Mouse (Mus musculus): ENCODE results near the gene Hnrnpul2.
"Not testable (repeated sequence)": the region's sequence is repeated elsewhere in the genome, so short reads cannot be mapped to it uniquely, and the experiment has no call there.

The Hnrnpul2 gene

DNA sequence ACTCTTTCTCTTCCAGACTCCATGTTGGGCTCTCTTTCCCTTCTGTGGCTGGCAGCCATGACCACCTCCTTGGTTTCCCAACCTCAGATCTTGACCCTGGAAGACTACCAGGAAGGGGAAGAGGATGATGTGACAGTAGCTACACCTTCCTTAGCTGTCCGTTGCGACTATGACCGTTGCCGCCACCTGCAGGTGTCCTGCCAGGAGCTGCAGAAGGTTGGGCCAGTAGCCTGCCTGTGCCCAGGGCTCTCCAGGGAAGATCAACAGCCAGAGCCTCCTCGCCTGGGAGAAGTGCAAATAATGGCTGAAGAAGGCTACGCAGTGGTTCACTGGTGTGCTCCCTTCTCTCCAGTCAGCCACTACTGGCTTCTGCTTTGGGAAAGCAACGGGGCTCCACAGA is 31.8 kb downstream of the Hnrnpul2 start:
- no peak for DNase-seq (ENCODE audit: low read depth, low spot score)

GRCm38 (mm10) chr19:8852236-8852928 is 32.6 kb downstream of the Hnrnpul2 start:
- DNase-seq (ENCODE audit: low read depth, low spot score): no peak

GRCm38 (mm10) chr19:8853117-8853516 is 33.3 kb downstream of the Hnrnpul2 start:
- DNase-seq (ENCODE audit: low read depth, low spot score): no peak

DNA sequence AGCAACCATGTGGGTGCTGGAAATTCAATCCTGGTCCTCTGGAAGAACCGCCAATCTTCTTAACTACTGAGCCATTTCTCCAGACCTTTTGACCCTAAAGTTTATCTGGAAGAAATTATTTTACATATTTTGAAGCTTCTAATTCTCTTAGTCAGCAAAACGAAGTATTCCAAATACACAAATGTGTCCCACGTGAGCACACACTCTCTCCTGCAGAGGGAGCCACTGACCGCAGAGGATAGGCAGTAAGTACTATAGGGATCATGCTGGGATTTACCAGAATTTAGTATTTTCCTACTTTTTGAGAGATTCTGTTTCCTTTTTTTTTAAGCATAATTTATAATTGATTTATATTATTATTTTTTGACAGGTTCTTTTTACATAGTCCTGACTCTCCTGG is 37.9 kb downstream of the Hnrnpul2 start:
- no peak for DNase-seq (ENCODE audit: low read depth, low spot score)

DNA sequence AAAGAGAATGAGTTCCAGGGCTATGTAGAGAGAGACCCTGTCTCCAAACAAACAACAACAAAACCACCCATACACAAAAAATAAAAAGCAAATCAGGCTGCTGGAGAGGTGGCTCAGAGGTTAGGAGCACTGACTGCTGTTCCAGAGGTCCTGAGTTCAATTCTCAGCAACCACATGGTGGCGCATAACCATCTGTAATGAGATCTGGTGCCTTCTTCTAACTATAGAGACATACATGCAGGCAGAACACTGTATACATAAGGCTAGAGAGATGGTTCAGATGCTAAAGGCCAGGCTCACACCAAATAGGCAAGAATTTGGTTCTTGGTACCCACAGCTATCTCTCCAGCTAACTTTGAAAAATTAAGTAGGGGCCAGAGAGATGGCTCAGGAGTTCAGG is 39.2 kb downstream of the Hnrnpul2 start:
- no peak for DNase-seq (ENCODE audit: low read depth, low spot score)

- DNase-seq (ENCODE audit: low read depth, low spot score): no peak
Observed at GRCm38 (mm10) chr19:8864265-8864664, 44.5 kb downstream of the Hnrnpul2 start.

DNA sequence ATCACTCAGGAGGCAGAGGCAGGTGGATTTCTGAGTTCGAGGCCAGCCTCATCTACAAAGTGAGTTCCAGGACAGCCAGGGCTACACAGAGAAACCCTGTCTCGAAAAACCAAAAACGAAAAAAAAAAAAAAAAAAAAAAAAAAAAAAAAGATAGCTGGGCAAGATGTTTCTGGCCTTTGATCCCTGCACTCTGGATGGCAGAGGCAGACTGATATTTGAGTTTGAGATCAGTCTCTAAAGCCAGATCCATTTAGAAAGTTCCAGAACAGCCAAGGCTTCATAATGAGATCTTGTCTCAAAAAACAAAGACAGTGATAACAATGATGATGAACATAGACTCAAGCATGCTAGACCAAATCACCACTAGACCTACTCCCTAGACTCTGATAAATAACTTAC is 50.6 kb downstream of the Hnrnpul2 start:
- not testable (repeated sequence) for DNase-seq (ENCODE audit: low read depth, low spot score)

DNA sequence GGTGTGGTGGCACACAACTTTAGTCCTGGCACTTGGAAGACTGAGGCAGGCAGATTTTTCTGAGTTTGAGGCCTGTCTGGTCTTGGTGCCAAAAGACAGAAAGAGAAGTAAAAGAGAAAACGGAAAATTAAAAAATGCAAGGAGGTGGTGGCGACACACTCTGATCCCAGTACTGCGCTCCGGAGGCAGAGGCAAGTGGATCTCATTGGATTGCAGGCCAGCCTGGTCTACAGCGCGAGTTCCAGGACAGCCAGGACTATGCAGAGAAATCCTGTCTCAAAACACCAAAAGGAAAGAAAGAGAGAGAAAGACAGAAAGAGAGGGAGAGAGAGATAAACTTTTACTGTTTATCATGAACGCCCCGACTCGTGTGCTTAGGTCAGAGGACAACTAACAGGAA is 51.0 kb downstream of the Hnrnpul2 start:
- no peak for DNase-seq (ENCODE audit: low read depth, low spot score)

- DNase-seq (ENCODE audit: low read depth, low spot score): peak; percentile 92
Observed at GRCm38 (mm10) chr19:8871267-8872186, 51.7 kb downstream of the Hnrnpul2 start, which contains the start of gene Ubxn1. Gene Ubxn1 (plus strand): TSS chr19:8871496.

DNA sequence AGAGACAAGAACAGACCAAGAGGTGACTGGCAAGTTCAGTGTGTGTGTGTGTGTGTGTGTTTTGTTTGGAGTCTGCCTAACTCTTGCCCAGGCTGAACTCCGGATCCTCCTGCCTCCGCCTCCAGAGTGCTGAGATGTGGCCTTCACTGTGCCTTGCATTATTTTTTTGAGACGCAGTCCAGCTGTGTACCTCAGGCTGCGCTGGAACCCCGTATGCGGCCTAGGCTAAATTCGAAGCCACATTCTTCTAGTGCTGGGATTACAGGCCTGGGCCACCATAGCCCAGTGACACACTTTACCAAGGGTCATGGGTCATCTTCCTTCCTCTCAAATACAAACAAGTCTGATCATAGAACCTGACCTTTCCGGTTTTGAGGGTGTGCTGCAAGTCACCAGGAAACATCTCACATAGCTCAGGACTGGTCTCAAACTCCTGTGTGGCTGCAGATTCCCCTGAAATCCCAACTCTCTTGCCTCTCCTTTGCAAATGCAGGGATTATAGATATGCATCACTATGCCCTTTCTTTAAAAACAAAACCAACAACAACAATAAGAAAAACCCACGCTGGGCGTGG is 52.5 kb downstream of the Hnrnpul2 start:
- DNase-seq (ENCODE audit: low read depth, low spot score): no peak

- no peak for DNase-seq (ENCODE audit: low read depth, low spot score)
Observed at GRCm38 (mm10) chr19:8875031-8875430, 55.2 kb downstream of the Hnrnpul2 start.

DNA sequence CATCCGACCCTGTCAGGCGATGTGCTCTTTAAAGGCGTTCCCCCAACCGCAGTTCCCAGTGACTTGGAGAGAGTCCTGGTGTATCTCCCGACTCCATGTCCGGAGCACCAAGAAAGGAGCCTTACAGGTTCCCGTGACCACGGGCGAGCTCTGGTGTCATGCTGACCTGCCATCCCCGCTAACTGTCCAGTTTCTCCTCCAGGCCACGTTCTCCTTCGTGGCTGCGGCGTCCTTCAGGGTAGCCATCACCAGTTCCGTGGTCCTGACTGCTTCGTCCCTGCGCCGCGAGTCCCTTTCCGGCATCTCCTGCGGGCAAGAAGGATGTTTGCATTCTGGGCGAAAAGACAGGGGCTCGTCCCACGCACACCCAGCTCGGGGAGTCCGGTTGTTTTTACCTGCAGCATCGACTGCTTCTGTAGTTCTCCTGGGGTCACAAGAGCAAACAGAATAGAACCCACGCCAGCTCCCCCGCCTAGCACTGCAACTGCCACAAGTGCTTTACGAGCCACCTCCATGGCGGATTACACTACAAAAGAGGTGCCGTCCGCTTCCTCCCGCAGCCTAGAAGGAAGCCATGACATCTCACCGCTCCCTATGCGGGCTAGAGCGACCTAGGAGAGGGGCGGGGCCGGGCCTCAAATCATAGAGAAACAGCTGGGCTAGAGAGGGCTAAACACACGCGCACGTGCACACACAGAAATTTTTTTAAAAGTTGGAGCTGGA is 60.7 kb downstream of the Hnrnpul2 start, which contains the start of gene Uqcc3:
TSS of gene Uqcc3 (minus strand) at position 613 of the 723 bp plus-strand sequence.
- DNase-seq (ENCODE audit: low read depth, low spot score): peak; percentile 80

- no peak for DNase-seq (ENCODE audit: low read depth, low spot score)
Observed at GRCm38 (mm10) chr19:8881034-8881392, 61.2 kb downstream of the Hnrnpul2 start.

DNA sequence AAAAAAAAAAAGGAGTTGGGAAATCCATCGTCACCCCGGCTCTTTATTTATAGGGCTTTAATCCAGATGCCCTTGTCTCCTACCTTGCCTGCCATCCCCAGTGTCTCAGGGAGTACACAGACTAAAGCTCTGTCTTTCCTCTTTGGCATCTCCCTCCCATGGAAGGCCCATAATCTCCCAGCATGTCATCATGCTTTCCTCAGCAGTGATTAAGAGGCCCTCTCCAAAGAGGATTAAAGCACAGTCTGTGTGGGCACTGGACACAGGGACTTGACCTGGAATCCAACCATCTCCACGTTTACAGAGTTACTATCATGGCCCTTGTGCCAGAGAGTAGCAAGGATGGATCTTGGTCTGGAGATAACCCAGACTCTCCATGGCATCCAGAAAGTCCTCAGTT is 63.8 kb downstream of the Hnrnpul2 start, which contains the start of the genes Lbhd1 and Gm49403:
TSS of gene Lbhd1 (plus strand) at position 117 of the 400 bp plus-strand sequence.
TSS of gene Gm49403 (plus strand) at position 315 of the 400 bp plus-strand sequence.
- peak; percentile 84 for DNase-seq (ENCODE audit: low read depth, low spot score)

All from retina, postnatal 7 days (tissue).